Mouse (Mus musculus) leukemia stem cell, adult 10-12 weeks (primary cell): Measurements from ENCODE around the gene Fbxl8. TPM values are rescaled to one million over a fixed set of nuclear protein-coding genes. Genes with fewer than 3 reads are reported as not detected.

Experiments
- polyA plus RNA-seq: library from polyadenylated mRNA; stranded (reverse); fragments of >175 nt; gene quantifications from 2 replicates; pipeline ENCODE4 v1.2.3, GENCODE M21; 2012; ENCODE audit warnings: low replicate concordance

Fbxl8 gene
- polyA plus RNA-seq: 9.4 and 9.9 TPM in 2 replicates

DNA sequence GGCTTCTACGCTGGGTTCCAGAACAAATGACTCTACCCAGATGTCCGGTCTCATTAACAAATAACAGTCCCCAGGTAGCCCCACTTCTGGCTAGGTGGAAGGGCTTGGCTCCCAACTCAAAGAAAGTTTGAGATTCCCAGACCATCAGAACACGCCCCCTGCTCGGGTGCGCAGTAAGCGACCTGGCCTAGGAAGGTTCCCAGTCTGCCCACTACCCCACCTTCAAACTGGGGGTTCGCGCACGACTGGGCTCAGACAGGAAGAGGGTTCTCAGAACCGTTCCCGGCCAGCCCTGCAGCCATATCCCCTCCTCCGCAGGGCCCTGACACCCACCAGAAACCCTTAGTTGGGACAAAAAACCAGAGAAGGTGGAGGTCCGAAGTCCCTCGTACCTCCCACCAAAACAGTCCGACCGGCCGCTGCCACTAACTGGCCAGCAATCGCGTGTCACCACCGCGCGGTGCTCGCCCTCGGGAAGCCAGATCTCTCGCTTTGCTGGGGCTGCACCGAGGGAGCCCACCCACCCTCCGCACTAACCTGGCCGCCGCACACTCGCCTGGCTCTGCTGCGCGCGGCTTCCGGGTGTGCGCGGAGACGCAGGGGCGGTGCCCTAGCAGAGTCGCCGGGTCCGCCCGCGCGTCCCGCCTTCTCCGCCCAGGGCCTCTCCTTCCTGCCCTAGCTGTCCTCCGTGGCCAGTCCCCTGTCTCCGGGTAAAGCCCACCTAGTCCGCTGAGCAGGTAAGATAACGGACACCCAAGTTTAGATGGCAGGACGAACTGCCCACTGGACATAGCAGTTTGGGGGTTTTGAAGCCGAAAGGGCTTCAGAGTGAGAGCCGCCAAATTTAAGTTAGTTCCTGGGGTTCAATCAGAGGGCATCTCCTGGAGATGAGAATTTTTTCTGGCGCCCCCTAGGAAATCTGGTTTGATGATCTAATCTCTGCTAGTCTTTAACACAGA lies at the start of gene Fbxl8, which contains the start of gene Tradd:
TSS of gene Fbxl8 (plus strand) at position 625 of the 959 bp plus-strand sequence.
TSS of gene Tradd (minus strand) at position 586 of the 959 bp plus-strand sequence.

DNA sequence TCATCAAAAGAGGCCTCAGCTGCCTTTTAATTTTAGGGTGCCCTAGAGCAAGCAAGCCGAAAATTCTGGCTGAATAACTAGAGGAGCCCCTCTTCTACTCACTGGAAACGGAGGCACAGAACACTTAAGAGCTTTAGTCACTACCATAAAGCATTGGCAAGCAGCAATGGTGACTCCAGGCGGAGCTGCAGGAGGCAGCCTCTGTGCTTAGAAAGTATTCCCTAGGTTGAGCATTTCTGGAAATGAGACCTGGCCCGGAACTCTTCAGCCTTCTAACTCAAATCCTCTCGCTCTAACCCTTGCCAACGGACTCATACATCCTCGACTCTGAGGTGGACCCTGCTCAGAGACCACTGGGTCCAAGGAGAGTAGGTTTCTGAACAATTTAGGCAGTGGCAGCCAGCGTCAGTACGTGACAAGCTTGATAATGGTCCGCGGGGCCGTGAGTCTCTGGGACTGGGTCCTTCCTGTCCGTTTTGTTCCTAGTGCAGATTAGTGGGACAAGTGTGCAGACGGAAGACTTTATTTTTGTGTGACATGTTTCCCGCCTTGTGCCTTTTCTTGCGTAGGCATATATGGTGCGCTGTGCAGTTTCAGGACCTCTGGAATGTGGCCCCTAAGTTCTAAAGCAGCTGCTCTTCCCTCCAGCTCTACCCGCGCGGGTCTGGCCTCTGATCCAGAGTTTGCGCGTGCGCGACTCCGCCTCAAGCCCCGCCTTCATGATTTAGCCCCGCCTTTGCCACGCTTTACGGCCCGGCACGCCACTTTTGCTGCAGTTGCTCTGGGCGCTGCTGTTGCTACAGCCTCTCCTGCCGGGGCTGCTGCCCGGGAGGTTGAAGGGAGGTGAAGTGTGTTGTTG lies 39.8 kb upstream of the Fbxl8 start, which contains the start of gene D230025D16Rik:
TSS of gene D230025D16Rik (plus strand) at position 733 of the 859 bp plus-strand sequence.

DNA sequence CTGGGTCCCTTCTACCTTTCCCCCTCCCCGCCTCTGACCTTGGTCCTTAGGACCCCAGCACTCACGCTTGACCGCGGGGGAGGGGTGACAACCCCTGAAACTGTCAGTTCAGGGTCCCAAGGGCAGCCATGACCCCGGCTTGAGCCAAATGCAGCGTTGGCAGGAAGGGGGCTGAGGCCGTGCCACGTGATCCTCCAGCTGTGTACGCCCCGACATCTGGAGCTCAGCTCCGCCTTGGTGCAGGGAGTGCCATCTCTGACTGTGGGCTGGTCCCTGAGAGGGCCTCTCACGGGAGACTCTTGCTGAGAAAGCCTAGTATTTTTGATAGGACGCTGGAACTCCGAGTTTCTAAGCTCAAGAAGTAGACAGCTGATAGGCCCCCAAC lies 9.5 kb upstream of the Fbxl8 start, which contains the start of gene B3gnt9:
TSS of gene B3gnt9 (minus strand) at position 188 of the 385 bp plus-strand sequence.

DNA sequence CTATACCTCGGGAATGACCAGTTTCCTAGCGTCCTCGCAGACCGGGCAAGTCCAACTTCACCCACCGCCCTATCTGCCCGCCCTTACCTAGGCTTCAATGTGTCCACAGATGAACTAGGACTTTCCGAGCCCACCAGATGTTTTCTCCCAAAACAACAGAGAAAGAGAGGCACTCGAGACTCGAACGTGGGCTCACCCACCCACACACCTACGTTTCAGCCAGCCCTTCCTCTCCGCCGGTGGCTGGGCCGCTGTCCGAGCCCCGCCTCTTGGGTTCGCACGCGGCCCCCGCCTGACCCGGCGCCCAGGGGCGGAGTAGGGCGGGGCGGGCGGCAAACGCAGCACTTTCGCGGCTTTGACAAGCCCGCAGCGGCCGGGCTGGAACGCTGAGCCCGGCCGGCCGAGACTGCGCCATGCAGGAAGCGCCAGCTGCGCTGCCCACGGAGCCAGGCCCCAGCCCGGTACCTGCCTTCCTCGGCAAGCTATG lies 5.1 kb downstream of the Fbxl8 start, which contains the start of gene Hsf4:
TSS of gene Hsf4 (plus strand) at position 341 of the 487 bp plus-strand sequence.

DNA sequence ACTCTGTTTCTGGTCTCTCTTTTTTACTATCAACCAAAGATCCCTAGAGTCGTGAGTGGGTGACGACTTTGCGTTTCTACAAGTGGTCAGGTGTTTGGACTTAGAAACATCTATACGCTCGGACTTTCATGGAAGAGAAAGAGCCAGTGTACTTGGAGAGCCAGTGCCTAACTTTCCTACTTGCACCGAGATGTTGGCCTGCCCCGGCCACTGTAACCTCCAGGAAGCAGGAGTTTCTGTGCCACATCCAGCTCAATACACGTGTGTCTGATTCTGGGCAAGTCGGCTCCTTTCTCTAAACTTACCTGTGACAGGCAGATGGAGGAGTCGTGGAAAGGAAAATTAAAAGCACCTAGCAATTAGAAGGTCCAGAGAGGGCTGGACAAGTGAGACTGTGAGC lies 11.4 kb downstream of the Fbxl8 start, which contains the start of gene Nol3:
TSS of gene Nol3 (plus strand) at position 301 of the 400 bp plus-strand sequence.

DNA sequence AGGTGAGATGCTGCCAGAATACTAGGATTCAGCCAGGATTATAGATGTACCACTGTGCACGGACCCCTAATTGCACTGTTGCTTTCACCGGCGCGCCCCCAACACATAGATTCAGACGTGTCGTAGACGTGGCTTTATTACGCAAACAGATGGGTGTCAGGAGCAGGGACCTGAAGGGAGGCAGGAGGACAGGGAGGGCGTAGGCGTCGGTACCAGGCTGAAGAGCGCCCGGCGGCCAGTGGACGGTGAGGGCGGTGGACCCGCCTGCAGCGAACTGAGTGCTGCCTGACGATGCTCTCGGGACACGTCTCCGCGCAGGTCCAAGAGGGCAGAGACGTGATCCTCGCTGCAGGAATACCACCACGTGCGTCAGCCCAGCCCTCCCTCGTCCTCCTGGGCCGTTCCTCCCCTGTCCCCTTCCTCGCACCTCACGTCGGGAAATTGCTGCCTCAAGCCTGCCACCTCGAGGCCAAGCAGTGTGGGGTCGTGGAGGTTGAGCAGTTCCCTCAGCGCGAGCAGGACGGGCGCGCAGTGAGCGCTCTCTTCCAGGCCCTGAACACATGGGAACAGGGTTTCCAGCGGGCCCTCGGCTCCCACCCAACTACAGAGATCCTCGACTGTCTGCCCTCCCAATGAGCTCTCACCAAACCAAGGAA lies 25.5 kb downstream of the Fbxl8 start, which contains the start of gene 4931428F04Rik:
TSS of gene 4931428F04Rik (minus strand) at position 60 of the 656 bp plus-strand sequence.

DNA sequence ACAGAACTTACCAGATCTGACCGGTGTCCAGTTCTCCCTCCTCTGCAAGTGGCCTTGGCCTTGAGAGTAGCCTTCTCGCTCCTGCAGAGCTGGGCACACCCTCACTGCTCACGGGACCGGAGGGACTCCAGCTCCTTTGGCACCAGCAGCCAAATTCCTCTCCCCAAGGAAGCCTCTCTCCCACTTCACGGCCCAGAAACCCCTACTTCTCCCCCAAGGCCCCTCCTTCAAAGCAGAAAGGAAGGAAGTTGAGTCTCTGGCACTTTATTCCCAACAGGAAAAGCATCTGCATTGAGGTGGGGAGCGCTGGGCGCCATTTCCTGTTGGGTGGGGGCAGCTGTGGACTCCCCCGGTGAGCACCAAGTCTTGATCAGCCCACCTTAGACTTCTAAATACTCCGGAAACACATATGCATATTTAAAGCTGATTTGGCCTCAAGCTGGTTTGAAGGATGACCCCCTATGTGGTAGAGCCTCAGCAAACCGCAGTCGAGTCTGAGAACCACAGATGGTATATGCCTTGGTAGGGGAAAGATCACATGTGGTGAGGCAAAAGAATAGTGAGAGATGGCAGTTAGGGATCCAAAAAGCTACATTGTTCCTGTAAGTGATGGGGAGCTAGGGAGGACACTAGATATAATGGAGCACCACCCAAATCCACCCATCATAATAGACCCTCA lies 31.6 kb downstream of the Fbxl8 start, which contains the start of gene Exoc3l:
TSS of gene Exoc3l (minus strand) at position 207 of the 679 bp plus-strand sequence.

DNA sequence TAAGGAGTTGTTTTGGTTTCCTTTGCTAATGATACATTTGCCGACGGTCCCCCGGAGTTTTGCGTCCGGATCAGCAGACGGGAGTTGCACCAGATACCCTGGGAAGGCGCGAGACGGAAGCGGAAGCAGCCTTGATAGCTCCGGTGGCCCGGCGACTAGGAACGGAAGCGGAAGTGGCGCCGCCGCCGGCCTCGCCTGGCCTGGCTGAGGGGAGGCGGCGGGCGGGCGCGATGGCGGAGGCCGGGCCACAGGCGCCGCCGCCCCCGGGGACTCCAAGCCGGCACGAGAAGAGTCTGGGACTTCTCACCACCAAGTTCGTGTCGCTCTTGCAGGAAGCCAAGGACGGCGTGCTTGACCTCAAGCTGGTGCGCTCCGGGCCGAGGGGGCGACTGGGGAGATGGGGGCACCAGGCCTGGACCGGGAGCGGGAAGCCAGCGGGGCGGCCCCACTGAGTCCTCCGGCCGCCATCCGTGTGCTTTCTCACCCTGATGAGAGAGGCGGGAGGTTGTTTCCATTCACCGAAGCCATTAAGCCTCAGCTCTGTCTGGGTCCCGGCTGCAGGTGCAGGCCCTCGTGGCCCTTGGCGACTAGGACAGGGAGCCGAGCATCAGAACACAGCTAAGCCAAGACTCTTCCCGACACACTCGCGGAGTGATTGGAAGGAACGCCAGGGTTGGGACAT lies 33.2 kb downstream of the Fbxl8 start, which contains the start of gene E2f4:
TSS of gene E2f4 (plus strand) at position 153 of the 682 bp plus-strand sequence.

DNA sequence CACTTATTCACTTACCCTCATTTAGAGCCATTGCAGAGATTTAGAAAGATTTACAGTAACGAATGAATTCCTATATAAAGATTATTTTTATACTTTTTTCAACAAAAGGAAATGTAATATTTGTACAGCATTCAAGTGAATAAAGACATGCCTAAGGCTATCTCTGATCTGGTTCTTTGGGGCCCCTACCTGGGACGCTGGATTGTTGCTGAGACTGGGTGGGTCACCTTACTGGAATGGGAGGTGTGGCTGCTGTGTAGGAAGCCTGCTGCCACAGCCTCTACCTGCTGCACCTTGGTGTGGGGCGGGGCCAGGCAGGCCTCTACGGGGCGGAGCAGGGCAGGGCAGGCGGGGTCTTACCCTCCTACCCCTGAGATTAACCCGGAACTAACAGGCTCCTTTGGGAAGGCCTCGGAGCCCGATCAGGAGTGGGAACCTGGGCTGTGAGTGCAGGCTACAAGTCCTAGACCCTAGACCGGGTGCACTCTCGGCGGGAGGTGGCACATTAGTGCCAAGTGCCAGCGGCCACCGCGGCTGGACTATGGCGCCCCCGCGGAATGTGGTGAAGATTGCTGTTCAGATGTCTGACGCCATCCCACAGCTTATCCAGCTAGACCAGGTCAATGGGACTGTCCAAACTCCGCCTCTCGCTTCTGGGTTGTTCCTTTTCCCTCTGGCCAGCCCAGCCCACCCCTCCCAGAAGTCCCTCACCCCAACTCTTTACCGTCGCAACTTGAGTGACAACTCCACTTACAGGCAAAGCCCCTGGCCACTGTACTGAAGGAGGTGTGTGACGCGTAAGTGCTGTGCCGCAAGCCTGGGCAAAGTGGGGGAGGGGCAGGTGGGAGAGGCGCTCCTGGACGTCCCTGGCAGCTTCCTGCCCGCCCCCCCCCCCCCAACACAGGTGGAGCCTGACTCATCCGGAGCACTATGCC lies 41.0 kb downstream of the Fbxl8 start, which contains the start of gene Elmo3:
TSS of gene Elmo3 (plus strand) at position 391 of the 935 bp plus-strand sequence.

Other genes with a start within 250 kb of the Fbxl8 start
- not detected in 2 replicates for gene Ces3a, start 216.0 kb upstream of the Fbxl8 start, polyA plus RNA-seq
- gene Ces3b, start 180.9 kb upstream of the Fbxl8 start, polyA plus RNA-seq: not detected in 2 replicates
- gene Ces4a, start 132.8 kb upstream of the Fbxl8 start, polyA plus RNA-seq: not detected in 2 replicates
- 6.1 and 10.6 TPM in 2 replicates for gene Cbfb, start 94.0 kb upstream of the Fbxl8 start, polyA plus RNA-seq
- 4.3 and 5.7 TPM in 2 replicates for gene D230025D16Rik, start 39.5 kb upstream of the Fbxl8 start, polyA plus RNA-seq
- gene B3gnt9, start 9.5 kb upstream of the Fbxl8 start, polyA plus RNA-seq: 9.6 and 20.1 TPM in 2 replicates
- gene Tradd, start within 50 bp of the Fbxl8 start, polyA plus RNA-seq: 23.2 and 23.7 TPM in 2 replicates
- gene Hsf4, start 5.2 kb downstream of the Fbxl8 start, polyA plus RNA-seq: 0.42 and 0.66 TPM in 2 replicates
- 0.16 and 0.17 TPM in 2 replicates for gene Nol3, start 11.5 kb downstream of the Fbxl8 start, polyA plus RNA-seq
- 0.70 and 1.6 TPM in 2 replicates for gene 4931428F04Rik, start 25.2 kb downstream of the Fbxl8 start, polyA plus RNA-seq
- gene Exoc3l, start 31.5 kb downstream of the Fbxl8 start, polyA plus RNA-seq: 8.9 and 13.3 TPM in 2 replicates
- gene E2f4, start 33.0 kb downstream of the Fbxl8 start, polyA plus RNA-seq: 112 and 208 TPM in 2 replicates
- 1.1 and 2.1 TPM in 2 replicates for gene Elmo3, start 41.0 kb downstream of the Fbxl8 start, polyA plus RNA-seq
- 1.7 and 5.1 TPM in 2 replicates for gene Lrrc29, start 61.6 kb downstream of the Fbxl8 start, polyA plus RNA-seq
- gene Tmem208, start 61.7 kb downstream of the Fbxl8 start, polyA plus RNA-seq: 33.2 and 55.2 TPM in 2 replicates
- gene Fhod1, start 83.3 kb downstream of the Fbxl8 start, polyA plus RNA-seq: 12.1 and 15.3 TPM in 2 replicates
- 1.3 and 1.5 TPM in 2 replicates for gene Slc9a5, start 84.2 kb downstream of the Fbxl8 start, polyA plus RNA-seq
- gene Plekhg4, start 108.6 kb downstream of the Fbxl8 start, polyA plus RNA-seq: not detected in 2 replicates
- not detected in 2 replicates for gene Kctd19, start 148.9 kb downstream of the Fbxl8 start, polyA plus RNA-seq
- 0.57 and 0.61 TPM in 2 replicates for gene Lrrc36, start 148.9 kb downstream of the Fbxl8 start, polyA plus RNA-seq
- gene Tppp3, start 206.9 kb downstream of the Fbxl8 start, polyA plus RNA-seq: 2.1 and 3.3 TPM in 2 replicates
- 5.9 and 9.0 TPM in 2 replicates for gene Zdhhc1, start 232.3 kb downstream of the Fbxl8 start, polyA plus RNA-seq